Mouse (Mus musculus) embryonic facial prominence, embryonic 15.5 days (tissue): ENCODE data around the gene Mydgf. TPM values are rescaled to one million over a fixed set of nuclear protein-coding genes. Genes with fewer than 3 reads are reported as not detected.

Experiments
- ATAC-seq: fragments of 200-750 bp; cut with Nextera tagmentation; 2 replicates; pipeline ENCODE4 v1.8.0; 2017; ENCODE audit warnings: low read depth, moderate TSS enrichment; ENCODE audit not compliant: insufficient number of reproducible peaks, low FRiP score, low TSS enrichment
- H3K27ac ChIP-seq: fragments of 300-500 bp; sonication (generic); replicated peaks from 2 replicates; pipeline ENCODE4 v1.5.1; 2015; ENCODE audit warnings: mild to moderate bottlenecking, inconsistent platforms
- H3K27me3 ChIP-seq: fragments of 300-500 bp; sonication (generic); 2 replicates; pipeline ENCODE4 v1.6.1; 2015; ENCODE audit warnings: inconsistent platforms
- H3K36me3 ChIP-seq: fragments of 300-500 bp; sonication (generic); 2 replicates; pipeline ENCODE4 v1.6.1; 2015; ENCODE audit warnings: mild to moderate bottlenecking, inconsistent platforms
- H3K4me1 ChIP-seq: fragments of 300-500 bp; sonication (generic); 2 replicates; pipeline ENCODE4 v1.6.1; 2015; ENCODE audit warnings: inconsistent platforms
- H3K4me2 ChIP-seq: fragments of 300-500 bp; sonication (generic); replicated peaks from 2 replicates; pipeline ENCODE4 v1.6.1; 2015; ENCODE audit warnings: mild to moderate bottlenecking, inconsistent platforms
- H3K4me3 ChIP-seq: fragments of 300-500 bp; sonication (generic); replicated peaks from 2 replicates; pipeline ENCODE4 v1.5.1; 2015; ENCODE audit warnings: mild to moderate bottlenecking, inconsistent platforms
- H3K9ac ChIP-seq: fragments of 300-500 bp; sonication (generic); 2 replicates; pipeline ENCODE4 v1.6.1; 2015; ENCODE audit warnings: inconsistent platforms
- H3K9me3 ChIP-seq: fragments of 300-500 bp; sonication (generic); replicated peaks from 2 replicates; pipeline ENCODE4 v1.6.1; 2016; ENCODE audit warnings: inconsistent platforms
- WGBS: fragments of 180-500 bp; shearing (Covaris S2); methylation state at CpG from one replicate; pipeline ENCODE4 v1.1.7; 2015; 5-methylcytosine and 5-hydroxymethylcytosine counted together
- polyA plus RNA-seq: library from polyadenylated mRNA; unstranded; fragments of >200 nt; fragmentation: Nextera tagmentation; extraction: Ambion mirVana; gene quantifications from 2 replicates; pipeline ENCODE4 v1.2.1, GENCODE M21; 2015

Gene Mydgf
- polyA plus RNA-seq, 1 experiment from 2014 or later = 102 TPM

- Histone ChIP-seq H3K36me3 (no peaks in the 10 kb centered on the region), H3K27me3 (no peaks in the 10 kb centered on the region), H3K9me3 (no peaks in the 10 kb centered on the region), H3K4me1 (peaks cover 25% of the 10 kb centered on the region), H3K4me3 (no peak overlapping the region), H3K9ac (no peak overlapping the region), H3K4me2 (no peak overlapping the region), H3K27ac (no peak overlapping the region)
- WGBS = 78% methylated on average over 3 of the region's 3 CpGs
- no peak for ATAC-seq
These were observed 19.2 kb downstream of the Mydgf start for GRCm38 (mm10) chr17:56164510-56164909.

GRCm38 (mm10) chr17:56163523-56164102 is 20.1 kb downstream of the Mydgf start:
- H3K4me2 ChIP-seq = peak overlapping the region; percentile 83
- H3K4me1 ChIP-seq = peaks cover 25% of the 10 kb centered on the region
- no peaks in the 10 kb centered on the region for H3K36me3 ChIP-seq
- H3K4me3 ChIP-seq = peak overlapping the region; percentile 55; the same call in 1 of the 2 replicates
- no peak for ATAC-seq
- H3K9me3 ChIP-seq = no peaks in the 10 kb centered on the region
- WGBS = 67% methylated on average over 6 of the region's 6 CpGs
- H3K27ac ChIP-seq = no peak overlapping the region; the same call in 1 of the 2 replicates
- H3K9ac ChIP-seq = no peak overlapping the region
- H3K27me3 ChIP-seq = peaks cover 4% of the 10 kb centered on the region; the same call in 1 of the 2 replicates

- Histone ChIP-seq H3K4me1 (peaks cover 25% of the 10 kb centered on the region), H3K27ac (peak within 1 kb of the TSS; percentile 17; the same call in 1 of the 2 replicates), H3K9me3 (no peaks in the 10 kb centered on the region), H3K36me3 (no peaks in the 10 kb centered on the region), H3K9ac (peak within 1 kb of the TSS; percentile 40), H3K4me2 (peak within 1 kb of the TSS; percentile 83), H3K27me3 (peaks cover 15% of the 10 kb centered on the region), H3K4me3 (peak within 1 kb of the TSS; percentile 55)
- peak; percentile 96 for ATAC-seq
- WGBS = under 1% methylated on average over 30 of the region's 30 CpGs
These were observed 21.4 kb downstream of the Mydgf start, which contains the start of gene Tnfaip8l1 for GRCm38 (mm10) chr17:56162231-56162774. TSS of gene Tnfaip8l1 (plus strand) at chr17:56162477.

- ATAC-seq = no peak
- H3K36me3 ChIP-seq = no peaks in the 10 kb centered on the region
- H3K4me3 ChIP-seq = no peak overlapping the region
- no peak overlapping the region for H3K9ac ChIP-seq
- H3K9me3 ChIP-seq = no peaks in the 10 kb centered on the region
- H3K27ac ChIP-seq = no peak overlapping the region
- H3K4me1 ChIP-seq = peaks cover 25% of the 10 kb centered on the region
- peaks cover 37% of the 10 kb centered on the region for H3K27me3 ChIP-seq
- no peak overlapping the region for H3K4me2 ChIP-seq
- 2% methylated on average over 9 of the region's 9 CpGs for WGBS
These were observed 24.0 kb downstream of the Mydgf start for GRCm38 (mm10) chr17:56159729-56160128.

- Histone ChIP-seq H3K36me3 (no peaks in the 10 kb centered on the region), H3K9ac (no peak overlapping the region), H3K27me3 (peaks cover 67% of the 10 kb centered on the region), H3K4me3 (no peak overlapping the region), H3K4me2 (no peak overlapping the region), H3K4me1 (peaks cover 6% of the 10 kb centered on the region), H3K9me3 (no peaks in the 10 kb centered on the region), H3K27ac (no peak overlapping the region)
- ATAC-seq = no peak
- WGBS = 36% methylated on average over 9 of the region's 9 CpGs
These were observed 30.1 kb downstream of the Mydgf start for GRCm38 (mm10) chr17:56153643-56154042.

- no peaks in the 10 kb centered on the region for H3K36me3 ChIP-seq
- 40% methylated on average over 2 of the region's 2 CpGs for WGBS
- no peaks in the 10 kb centered on the region for H3K9me3 ChIP-seq
- H3K4me1 ChIP-seq = peaks cover 6% of the 10 kb centered on the region
- peaks cover 68% of the 10 kb centered on the region for H3K27me3 ChIP-seq
- no peak overlapping the region for H3K4me3 ChIP-seq
- no peak overlapping the region for H3K4me2 ChIP-seq
- H3K27ac ChIP-seq = no peak overlapping the region
- no peak overlapping the region for H3K9ac ChIP-seq
- no peak for ATAC-seq
These were observed 33.8 kb downstream of the Mydgf start for GRCm38 (mm10) chr17:56149897-56150296.

GRCm38 (mm10) chr17:56148790-56149618 is 34.7 kb downstream of the Mydgf start:
- Histone ChIP-seq H3K4me2 (peak overlapping the region; percentile 40), H3K4me3 (peak overlapping the region; percentile 27), H3K9ac (no peak overlapping the region), H3K27ac (no peak overlapping the region), H3K9me3 (no peaks in the 10 kb centered on the region), H3K27me3 (peaks cover 69% of the 10 kb centered on the region), H3K4me1 (peaks cover 6% of the 10 kb centered on the region), H3K36me3 (no peaks in the 10 kb centered on the region)
- 2% methylated on average over 30 of the region's 30 CpGs for WGBS
- no peak; the same call in 1 of the 2 replicates for ATAC-seq

- 18% methylated on average over 9 of the region's 9 CpGs for WGBS
- H3K27me3 ChIP-seq = peaks cover 77% of the 10 kb centered on the region
- ATAC-seq = no peak
- peak overlapping the region; percentile 40 for H3K4me2 ChIP-seq
- H3K27ac ChIP-seq = no peak overlapping the region
- no peaks in the 10 kb centered on the region for H3K36me3 ChIP-seq
- no peak overlapping the region for H3K9ac ChIP-seq
- H3K9me3 ChIP-seq = no peaks in the 10 kb centered on the region
- peak overlapping the region; percentile 27; the same call in 1 of the 2 replicates for H3K4me3 ChIP-seq
- H3K4me1 ChIP-seq = peaks cover 6% of the 10 kb centered on the region
These were observed 35.4 kb downstream of the Mydgf start for GRCm38 (mm10) chr17:56148280-56148679.

GRCm38 (mm10) chr17:56147420-56147819 is 36.3 kb downstream of the Mydgf start:
- Histone ChIP-seq H3K27me3 (peaks cover 84% of the 10 kb centered on the region), H3K4me2 (no peak overlapping the region), H3K9ac (no peak overlapping the region), H3K9me3 (no peaks in the 10 kb centered on the region), H3K4me1 (peaks cover 7% of the 10 kb centered on the region), H3K36me3 (no peaks in the 10 kb centered on the region), H3K27ac (no peak overlapping the region), H3K4me3 (no peak overlapping the region)
- WGBS = 54% methylated on average over 12 of the region's 12 CpGs
- no peak for ATAC-seq

GRCm38 (mm10) chr17:56146131-56146530 is 37.6 kb downstream of the Mydgf start:
- ATAC-seq = no peak
- Histone ChIP-seq H3K36me3 (no peaks in the 10 kb centered on the region), H3K27me3 (peaks cover 93% of the 10 kb centered on the region), H3K9me3 (no peaks in the 10 kb centered on the region), H3K9ac (no peak overlapping the region), H3K27ac (no peak overlapping the region), H3K4me3 (no peak overlapping the region), H3K4me1 (peaks cover 20% of the 10 kb centered on the region), H3K4me2 (no peak overlapping the region)
- WGBS = 20% methylated on average over 9 of the region's 9 CpGs

GRCm38 (mm10) chr17:56144546-56144945 is 39.2 kb downstream of the Mydgf start:
- Histone ChIP-seq H3K9ac (no peak overlapping the region), H3K4me1 (peaks cover 24% of the 10 kb centered on the region), H3K4me2 (no peak overlapping the region), H3K27me3 (peaks cover 91% of the 10 kb centered on the region), H3K36me3 (no peaks in the 10 kb centered on the region), H3K9me3 (no peaks in the 10 kb centered on the region), H3K4me3 (no peak overlapping the region), H3K27ac (no peak overlapping the region)
- WGBS = 68% methylated on average over 9 of the region's 9 CpGs
- ATAC-seq = no peak
